Mouse (Mus musculus) forebrain, embryonic 14.5 days (tissue): ENCODE measurements at regions not wholly inside any gene's neighbourhood (a gene's known extent, or its start where the extent isn't known, plus 50 kb on each side); places are given as distances from the start of the nearest gene placed in this dataset.

ENCODE experiments used
- ATAC-seq: fragments of 200-750 bp; cut with Nextera tagmentation; 2 replicates; pipeline ENCODE4 v1.8.0; 2017; ENCODE audit warnings: mild to moderate bottlenecking, moderate library complexity
- DNase-seq: peaks from one replicate; pipeline ENCODE4 v3.0.0-alpha.2; 2015; ENCODE audit warnings: low spot score
- H3K27ac ChIP-seq: fragments of 300-500 bp; sonication (generic); 2 replicates; pipeline ENCODE4 v1.5.1; 2014; ENCODE audit warnings: low read depth, mild to moderate bottlenecking, control low read depth, low read length, moderate library complexity
- H3K27me3 ChIP-seq: fragments of 300-500 bp; sonication (generic); replicated peaks from 2 replicates; pipeline ENCODE4 v1.6.1; 2014; ENCODE audit warnings: low read length, control low read depth, mixed read lengths; ENCODE audit not compliant: control insufficient read depth, insufficient read depth
- H3K36me3 ChIP-seq: fragments of 300-500 bp; sonication (generic); 2 replicates; pipeline ENCODE4 v1.6.1; 2014; ENCODE audit warnings: low read length, control low read depth; ENCODE audit not compliant: control insufficient read depth, insufficient read depth
- H3K4me1 ChIP-seq: fragments of 300-500 bp; sonication (generic); 2 replicates; pipeline ENCODE4 v1.6.1; 2014; ENCODE audit warnings: antibody characterized with exemption, low read length, control low read depth; ENCODE audit not compliant: control insufficient read depth, insufficient read depth
- H3K4me2 ChIP-seq: fragments of 300-500 bp; sonication (generic); 2 replicates; pipeline ENCODE4 v1.6.1; 2014; ENCODE audit warnings: mild to moderate bottlenecking, control low read depth, low read length
- H3K4me3 ChIP-seq: fragments of 300-500 bp; sonication (generic); 2 replicates; pipeline ENCODE4 v1.5.1; 2014; ENCODE audit warnings: low read depth, low read length, control low read depth
- H3K9ac ChIP-seq: fragments of 300-500 bp; sonication (generic); 2 replicates; pipeline ENCODE4 v1.6.1; 2014; ENCODE audit warnings: mild to moderate bottlenecking, low read length, control low read depth, moderate library complexity
- H3K9me3 ChIP-seq: fragments of 300-500 bp; sonication (generic); replicated peaks from 2 replicates; pipeline ENCODE4 v1.6.1; 2016; ENCODE audit warnings: low read length, control low read depth, mixed read lengths; ENCODE audit not compliant: control insufficient read depth
- WGBS: fragments of 180-500 bp; shearing (Covaris S2); extraction: QIAGEN DNeasy Blood & Tissue Kit; methylation state at CpG from one replicate; pipeline ENCODE4 v1.1.7; 2014; 5-methylcytosine and 5-hydroxymethylcytosine counted together

DNA sequence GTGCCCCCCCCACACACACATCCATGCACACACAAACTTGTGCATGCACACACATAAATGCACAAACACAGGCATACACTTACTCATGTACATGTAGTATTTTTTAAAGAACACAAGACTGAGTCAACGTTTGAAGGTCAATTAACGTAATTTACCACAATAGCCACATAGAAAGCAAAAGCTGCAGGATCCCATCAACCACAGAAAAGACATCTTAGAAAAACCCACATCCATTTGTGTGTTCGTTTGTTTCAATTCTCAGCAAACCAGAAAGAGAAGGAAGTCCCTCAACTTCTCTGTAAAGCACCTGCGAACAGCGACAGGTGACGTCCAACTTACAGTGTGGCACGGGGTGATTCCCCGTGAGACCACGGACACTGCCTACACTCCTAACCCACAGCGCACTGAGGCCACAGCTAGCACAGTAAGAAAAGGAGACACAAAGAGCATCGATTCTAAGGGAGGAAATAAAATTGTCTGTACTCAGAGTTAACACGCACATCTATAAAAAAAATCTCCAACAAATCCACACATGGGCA lies 53.8 kb downstream of the Dio3 start:
- Histone ChIP-seq H3K27ac (no peak overlapping the region), H3K4me2 (no peak overlapping the region), H3K36me3 (no peaks in the 10 kb centered on the region), H3K9me3 (no peaks in the 10 kb centered on the region; the same call in 1 of the 2 replicates), H3K9ac (no peak overlapping the region), H3K4me1 (no peaks in the 10 kb centered on the region), H3K4me3 (no peak overlapping the region), H3K27me3 (no peaks in the 10 kb centered on the region)
- DNase-seq, result no peak
- ATAC-seq, result no peak
- WGBS, result 89% methylated on average over 12 of the region's 12 CpGs

DNA sequence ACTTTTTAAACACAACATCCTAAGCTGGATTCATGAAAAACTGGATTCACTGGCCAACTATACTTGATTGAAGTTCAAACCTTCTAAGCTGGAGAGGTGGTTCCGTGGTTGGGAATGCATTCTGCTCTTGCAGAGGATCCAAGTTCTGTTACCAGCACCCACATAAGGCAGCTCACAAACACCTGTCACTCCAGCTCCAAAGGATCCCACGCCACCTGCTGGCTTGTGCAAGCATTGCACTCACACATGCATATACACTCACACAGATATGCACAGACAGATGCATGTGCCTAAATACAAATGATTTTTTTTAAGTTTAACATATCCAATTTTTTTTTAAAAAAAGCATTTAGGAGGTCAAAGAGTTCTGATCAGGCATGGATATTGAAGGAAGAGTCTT lies 55.7 kb downstream of the Dio3 start:
- DNase-seq (no peak), ATAC-seq (no peak)
- no peak overlapping the region for H3K27ac ChIP-seq
- H3K4me2 ChIP-seq, result no peak overlapping the region
- no peak overlapping the region for H3K4me3 ChIP-seq
- no peak overlapping the region for H3K9ac ChIP-seq
- no peaks in the 10 kb centered on the region; the same call in 1 of the 2 replicates for H3K9me3 ChIP-seq
- H3K27me3 ChIP-seq, result no peaks in the 10 kb centered on the region
- H3K4me1 ChIP-seq, result no peaks in the 10 kb centered on the region
- WGBS, result 80% methylated on average over 2 of the region's 2 CpGs
- H3K36me3 ChIP-seq, result no peaks in the 10 kb centered on the region

DNA sequence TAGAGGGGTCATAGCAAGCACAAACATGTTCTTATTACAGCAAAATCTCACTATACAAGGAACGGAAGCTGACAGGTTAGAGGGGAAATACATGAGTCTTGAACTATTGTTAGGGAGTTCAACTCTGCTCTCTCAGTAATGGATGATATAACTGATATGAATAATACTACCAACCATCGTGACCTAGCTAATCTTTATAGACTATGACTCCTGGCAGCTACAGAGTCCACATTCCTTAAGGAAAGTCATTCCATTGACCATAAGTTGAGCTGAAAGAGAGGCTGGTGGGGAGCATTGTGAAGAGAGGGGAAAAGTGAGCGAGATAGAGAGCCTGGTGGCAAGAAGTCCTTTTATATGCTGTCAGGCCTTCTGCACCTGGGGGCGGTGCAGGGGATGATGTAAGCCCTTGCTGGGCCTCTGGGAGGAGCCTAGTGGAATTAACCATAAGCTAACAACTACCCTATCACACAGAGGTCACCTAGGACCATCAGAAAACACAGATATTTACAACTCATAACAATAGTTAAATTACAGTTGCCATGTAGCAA lies 65.5 kb downstream of the Dio3 start:
- Histone ChIP-seq H3K27me3 (no peaks in the 10 kb centered on the region), H3K4me1 (no peaks in the 10 kb centered on the region), H3K4me3 (no peak overlapping the region), H3K9me3 (no peaks in the 10 kb centered on the region), H3K9ac (no peak overlapping the region), H3K27ac (no peak overlapping the region), H3K36me3 (no peaks in the 10 kb centered on the region), H3K4me2 (no peak overlapping the region)
- no peak for ATAC-seq
- DNase-seq, result no peak
- 76% methylated on average over 4 of the region's 4 CpGs for WGBS

DNA sequence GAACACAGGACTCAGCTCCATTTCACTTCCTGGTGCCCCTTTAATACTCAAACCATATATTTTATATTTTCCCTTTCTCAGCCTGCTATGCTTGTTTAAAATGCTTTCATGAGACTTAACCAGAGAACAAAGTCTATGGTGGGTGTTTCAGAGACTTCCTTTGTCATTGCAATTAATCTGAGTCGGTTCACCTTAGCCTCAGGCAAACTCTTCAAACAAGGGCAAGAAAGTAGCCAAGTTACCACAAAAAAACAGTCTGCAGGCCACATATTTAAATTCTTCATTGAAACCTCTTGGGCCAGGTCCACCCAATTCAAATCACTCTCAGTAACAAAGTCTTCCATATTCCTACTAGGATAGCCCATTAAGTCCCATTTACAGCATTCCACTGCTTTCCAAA lies 70.8 kb downstream of the Dio3 start:
- no peak overlapping the region for H3K27ac ChIP-seq
- ATAC-seq, result no peak
- no peaks in the 10 kb centered on the region for H3K27me3 ChIP-seq

DNA sequence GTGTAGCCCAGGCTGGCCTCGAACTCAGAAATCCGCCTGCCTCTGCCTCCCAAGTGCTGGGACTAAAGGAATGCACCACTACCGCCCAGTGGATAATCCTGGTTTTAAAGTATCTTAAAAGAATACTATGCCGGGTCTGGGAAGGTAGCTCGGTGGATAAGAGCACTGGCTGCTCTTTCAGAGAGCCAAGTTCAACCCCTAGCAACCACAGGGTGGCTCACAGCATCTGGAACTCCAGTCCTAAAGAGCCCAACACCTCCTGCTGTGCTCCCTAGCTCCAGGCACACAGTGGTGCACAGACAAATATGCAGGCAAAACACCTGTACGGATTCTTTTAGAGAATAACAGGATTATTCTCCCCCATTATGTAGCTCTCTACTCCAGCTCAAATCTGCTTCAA lies 77.0 kb downstream of the Dio3 start:
- ATAC-seq, result no peak
- 65% methylated on average over 6 of the region's 6 CpGs for WGBS

More for the DNA sequence above, 70.8 kb downstream of the Dio3 start:
- Histone ChIP-seq H3K36me3 (no peaks in the 10 kb centered on the region), H3K9ac (no peak overlapping the region), H3K4me1 (no peaks in the 10 kb centered on the region), H3K9me3 (no peaks in the 10 kb centered on the region), H3K4me3 (no peak overlapping the region), H3K4me2 (no peak overlapping the region)
- WGBS, result 42% methylated on average over 1 of the region's 1 CpGs
- no peak for DNase-seq

DNA sequence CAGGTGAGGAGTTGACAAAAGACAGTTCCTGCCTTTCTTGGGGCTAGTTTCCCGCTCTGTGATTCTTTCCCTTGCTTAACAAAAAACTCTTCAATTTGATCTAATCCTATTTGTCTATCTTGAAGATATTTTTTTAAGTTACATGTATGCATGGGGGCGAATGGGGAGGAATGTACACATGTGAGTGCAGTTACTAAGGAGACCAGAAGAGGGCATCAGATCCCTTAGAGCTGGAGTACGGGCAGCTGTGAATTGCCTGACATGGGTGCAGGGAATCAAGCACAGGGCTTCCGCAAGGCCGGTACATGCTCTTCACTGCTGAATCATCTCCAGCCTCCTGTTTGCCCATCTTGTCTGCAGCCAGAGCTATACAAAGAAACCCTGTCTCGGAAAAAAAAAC lies 79.8 kb upstream of the Ppp2r5c start:
- Histone ChIP-seq H3K27ac (no peak overlapping the region), H3K4me1 (no peaks in the 10 kb centered on the region), H3K9me3 (no peaks in the 10 kb centered on the region), H3K4me2 (no peak overlapping the region), H3K27me3 (no peaks in the 10 kb centered on the region), H3K4me3 (no peak overlapping the region), H3K9ac (no peak overlapping the region), H3K36me3 (no peaks in the 10 kb centered on the region)
- ATAC-seq, result no peak
- WGBS, result 94% methylated on average over 6 of the region's 6 CpGs
- no peak for DNase-seq

More for the DNA sequence above, 77.0 kb downstream of the Dio3 start:
- Histone ChIP-seq H3K4me1 (no peaks in the 10 kb centered on the region), H3K36me3 (no peaks in the 10 kb centered on the region), H3K27me3 (no peaks in the 10 kb centered on the region), H3K27ac (no peak overlapping the region), H3K4me3 (no peak overlapping the region), H3K4me2 (no peak overlapping the region), H3K9ac (no peak overlapping the region), H3K9me3 (no peaks in the 10 kb centered on the region)
- DNase-seq, result no peak

DNA sequence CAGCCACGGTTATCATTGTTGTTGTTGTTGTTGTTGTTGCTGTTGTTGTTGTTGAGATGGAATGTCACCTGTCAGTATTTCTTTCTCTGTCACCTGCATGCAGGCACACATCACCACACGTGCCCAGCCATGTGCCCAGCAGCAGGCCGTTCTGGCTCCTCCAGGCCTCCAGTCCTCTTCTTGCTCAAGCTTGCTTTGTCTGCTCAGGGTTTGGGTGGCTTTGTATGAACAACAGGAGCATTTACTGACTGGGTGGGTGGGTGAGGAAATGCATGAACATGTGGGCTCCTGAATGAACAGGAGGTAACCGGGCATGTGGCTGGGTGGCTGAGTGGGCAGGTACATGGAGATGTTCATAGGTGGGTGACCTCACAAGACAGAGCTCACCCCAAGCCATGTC lies 79.1 kb upstream of the Ppp2r5c start:
- no peak overlapping the region for H3K4me2 ChIP-seq
- ATAC-seq, result no peak
- no peak overlapping the region for H3K4me3 ChIP-seq
- WGBS, result 87% methylated on average over 4 of the region's 4 CpGs
- H3K9ac ChIP-seq, result no peak overlapping the region
- H3K27ac ChIP-seq, result no peak overlapping the region
- H3K27me3 ChIP-seq, result no peaks in the 10 kb centered on the region
- H3K36me3 ChIP-seq, result no peaks in the 10 kb centered on the region
- DNase-seq, result no peak
- no peaks in the 10 kb centered on the region for H3K9me3 ChIP-seq
- no peaks in the 10 kb centered on the region for H3K4me1 ChIP-seq

DNA sequence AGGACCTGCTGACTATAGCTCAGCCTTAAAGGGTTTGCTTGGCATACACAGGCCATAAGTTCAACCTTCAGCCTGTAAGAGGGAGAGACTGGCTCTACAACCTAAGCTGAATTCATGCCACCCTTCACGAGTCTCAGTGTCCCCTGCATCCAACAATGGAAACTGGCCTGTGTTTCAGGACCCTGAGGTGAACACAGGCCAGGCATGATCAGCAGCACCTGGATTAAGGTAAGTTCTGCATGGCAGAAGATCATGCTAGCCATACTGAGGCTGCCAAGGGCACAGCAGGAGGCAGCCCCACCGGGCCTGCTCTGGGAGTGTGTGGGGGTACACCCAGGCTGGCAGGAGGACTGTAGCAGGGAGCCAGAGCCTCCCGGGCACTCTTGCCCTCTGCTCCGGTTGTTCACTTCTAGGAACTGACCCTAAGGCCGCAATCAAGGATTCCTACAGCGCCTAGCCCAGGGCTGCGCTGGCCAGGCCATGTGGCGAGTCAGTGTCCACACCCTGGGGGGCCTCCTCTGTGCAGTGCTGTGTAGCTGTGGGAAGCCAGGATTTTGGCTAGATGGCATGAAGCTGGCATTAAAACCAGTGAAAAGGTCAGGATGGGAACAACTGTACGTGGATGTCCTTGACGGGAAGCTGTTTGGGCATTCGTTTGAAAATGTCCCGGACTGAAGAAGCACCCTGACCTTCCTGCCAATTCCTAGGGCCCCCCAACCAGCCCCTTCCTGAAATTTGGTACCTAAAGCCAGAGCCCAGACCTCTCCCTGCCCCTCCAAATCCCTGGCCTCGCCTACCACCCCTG lies 74.8 kb upstream of the Ppp2r5c start:
- 77% methylated on average over 13 of the region's 13 CpGs for WGBS
- Histone ChIP-seq H3K4me2 (no peak overlapping the region), H3K27ac (no peak overlapping the region), H3K4me1 (no peaks in the 10 kb centered on the region), H3K9me3 (no peaks in the 10 kb centered on the region), H3K36me3 (no peaks in the 10 kb centered on the region), H3K27me3 (no peaks in the 10 kb centered on the region), H3K9ac (no peak overlapping the region), H3K4me3 (no peak overlapping the region)
- ATAC-seq, result no peak
- no peak for DNase-seq

DNA sequence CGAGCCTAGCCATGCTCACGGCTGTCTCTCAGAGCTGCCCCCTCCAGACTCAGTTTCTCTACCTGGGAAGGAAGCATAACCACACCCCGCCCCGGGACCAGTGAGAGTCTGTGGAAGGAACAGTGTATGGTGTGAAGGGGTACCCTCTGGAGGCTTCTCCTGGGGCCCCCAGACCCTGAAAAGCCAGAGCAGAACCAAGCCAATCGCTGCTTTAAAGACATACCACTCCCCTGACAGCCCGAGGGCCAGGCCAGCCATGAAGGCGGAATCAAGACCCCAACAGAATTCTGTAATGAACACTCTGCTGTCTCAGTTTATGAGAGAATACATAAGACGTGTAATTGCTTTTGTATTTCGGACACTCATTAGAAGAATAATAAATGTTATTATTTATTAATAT lies 73.9 kb upstream of the Ppp2r5c start:
- ATAC-seq (no peak), DNase-seq (no peak)
- Histone ChIP-seq H3K36me3 (no peaks in the 10 kb centered on the region), H3K4me2 (peak overlapping the region; percentile 34; the same call in 1 of the 2 replicates), H3K27ac (no peak overlapping the region), H3K4me1 (no peaks in the 10 kb centered on the region), H3K9me3 (no peaks in the 10 kb centered on the region), H3K27me3 (no peaks in the 10 kb centered on the region), H3K9ac (no peak overlapping the region), H3K4me3 (no peak overlapping the region)
- WGBS, result 46% methylated on average over 9 of the region's 9 CpGs
